Mouse (Mus musculus) heart, postnatal 14 days (tissue): ENCODE measurements around the gene Uroc1. TPM values are rescaled to one million over a fixed set of nuclear protein-coding genes. Genes with fewer than 3 reads are reported as not detected.

ENCODE experiments used
- DNase-seq, 2 experiments: peaks; one replicate each; pipeline ENCODE4 v3.0.0; 2021 to 2022
- intact Hi-C: fragments of 180-260 bp; cut with DNase I; formaldehyde crosslinking; loops from one replicate; pipeline ENCODE4 v1.15.1; 2025
- total RNA-seq, 2 experiments: library from RNA; stranded (reverse); gene quantifications; 2 replicates each; pipeline ENCODE4 v1.2.3; 2021

The Uroc1 gene
- total RNA-seq, 2 experiments from 2014 or later, result not detected

DNA sequence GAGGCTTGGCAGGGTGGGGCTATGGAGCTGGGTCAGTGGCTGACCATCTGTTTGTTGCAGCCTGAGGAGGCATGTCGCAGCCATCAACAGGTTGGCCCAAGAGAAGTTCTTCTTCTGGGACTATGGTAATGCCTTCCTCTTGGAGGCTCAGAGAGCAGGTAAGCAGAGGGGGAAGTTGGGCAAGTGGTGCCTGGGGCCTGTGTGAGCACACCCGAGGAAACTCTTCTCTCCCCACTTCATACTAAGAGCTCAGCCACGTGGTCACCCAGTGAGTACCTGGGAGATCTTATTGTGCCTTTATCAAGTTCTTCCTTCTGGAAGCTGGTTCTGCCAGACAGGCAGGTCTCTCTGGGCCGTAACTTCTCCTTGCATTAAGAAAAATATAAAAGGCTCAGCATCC is 14.1 kb downstream of the Uroc1 start:
- no peak for DNase-seq
- intact Hi-C loops, result no loop called here

DNA sequence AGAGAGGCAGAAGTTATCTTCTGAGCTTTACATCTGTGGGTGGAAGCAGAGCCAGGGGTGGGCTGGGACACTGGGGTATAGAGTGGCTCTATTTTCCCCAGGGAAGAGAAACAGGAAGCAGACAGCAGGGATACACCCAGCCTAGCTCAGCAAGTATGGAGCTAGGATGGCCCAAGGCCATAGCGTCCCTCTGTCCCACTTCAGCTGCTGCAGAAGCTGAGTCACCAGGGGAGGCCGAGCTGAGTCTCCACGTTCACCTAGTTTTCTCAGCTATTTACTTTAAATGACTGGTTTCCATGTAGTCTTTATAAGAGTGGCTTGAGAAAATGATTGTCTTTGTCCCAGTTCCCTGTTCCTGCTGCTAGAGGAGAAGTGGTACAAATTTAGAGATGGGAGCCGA is 15.4 kb downstream of the Uroc1 start:
- intact Hi-C loops, result no loop called here
- DNase-seq, result no peak

GRCm38 (mm10) chr6:90350011-90350410 is 16.9 kb downstream of the Uroc1 start:
- intact Hi-C loops, result no loop called here
- DNase-seq, result no peak

- intact Hi-C loops, result no loop called here
- no peak for DNase-seq
Observed at GRCm38 (mm10) chr6:90358142-90358541, 25.1 kb downstream of the Uroc1 start.

DNA sequence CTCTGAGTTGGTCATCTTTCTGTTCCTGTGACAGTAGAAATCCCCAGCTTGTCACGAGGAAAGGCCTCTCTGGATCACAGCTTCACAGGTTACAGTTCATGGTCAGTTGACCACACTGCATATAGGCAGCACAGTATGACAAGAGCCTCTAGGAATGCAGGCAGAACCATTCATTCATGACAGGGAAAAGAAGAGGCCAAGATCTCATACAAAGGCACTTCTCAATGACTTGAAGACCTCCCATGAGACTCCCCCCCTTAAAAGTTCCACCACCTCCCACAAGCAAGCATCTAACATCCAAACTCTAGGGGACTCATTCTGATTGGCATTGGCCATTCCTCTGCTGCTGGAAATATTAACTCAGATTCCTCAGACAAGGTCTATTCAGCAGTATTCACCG is 26.4 kb downstream of the Uroc1 start:
- no peak for DNase-seq
- intact Hi-C loops, result no loop called here

GRCm38 (mm10) chr6:90360024-90360781 is 27.1 kb downstream of the Uroc1 start:
- intact Hi-C loops, result no loop called here
- peak; percentile 59 to 62 for DNase-seq

- intact Hi-C loops, result no loop called here
- peak in 1 of 2 experiments; percentile 25 for DNase-seq
Observed at GRCm38 (mm10) chr6:90360922-90361614, 28.0 kb downstream of the Uroc1 start.

DNA sequence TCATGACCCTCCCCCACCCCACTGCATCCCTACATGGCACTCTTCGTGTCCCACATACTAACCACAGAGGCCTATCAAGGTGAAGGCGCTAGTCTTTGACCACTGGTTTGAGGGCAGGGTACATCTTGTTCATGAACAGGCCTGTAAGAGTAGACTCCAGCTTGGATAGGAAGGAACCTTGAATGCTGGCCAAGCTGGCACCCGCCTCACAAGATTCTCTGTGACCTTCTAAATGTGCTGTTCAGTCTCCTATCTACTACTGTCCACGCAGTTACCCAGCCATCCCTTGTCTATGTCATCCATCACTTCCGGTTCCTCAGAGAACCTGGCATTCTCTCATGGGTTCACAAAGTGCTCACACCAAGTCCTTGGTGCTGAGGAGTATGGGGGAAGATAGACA is 30.2 kb downstream of the Uroc1 start:
- intact Hi-C loops, result no loop called here

GRCm38 (mm10) chr6:90368976-90369724 is 36.1 kb downstream of the Uroc1 start, which contains the start of gene Zxdc:
TSS of gene Zxdc (plus strand) at chr6:90369492.
- intact Hi-C loops, result no loop called here
- peak; percentile 99 to 100 for DNase-seq

More for the DNA sequence above, 30.2 kb downstream of the Uroc1 start:
- DNase-seq, result no peak

- peak; percentile 33 to 40 for DNase-seq
- intact Hi-C loops, result no loop called here
Observed at GRCm38 (mm10) chr6:90369725-90370553, 36.9 kb downstream of the Uroc1 start.

- no peak for DNase-seq
- intact Hi-C loops, result no loop called here
Observed at GRCm38 (mm10) chr6:90374647-90375046, 41.6 kb downstream of the Uroc1 start.

DNA sequence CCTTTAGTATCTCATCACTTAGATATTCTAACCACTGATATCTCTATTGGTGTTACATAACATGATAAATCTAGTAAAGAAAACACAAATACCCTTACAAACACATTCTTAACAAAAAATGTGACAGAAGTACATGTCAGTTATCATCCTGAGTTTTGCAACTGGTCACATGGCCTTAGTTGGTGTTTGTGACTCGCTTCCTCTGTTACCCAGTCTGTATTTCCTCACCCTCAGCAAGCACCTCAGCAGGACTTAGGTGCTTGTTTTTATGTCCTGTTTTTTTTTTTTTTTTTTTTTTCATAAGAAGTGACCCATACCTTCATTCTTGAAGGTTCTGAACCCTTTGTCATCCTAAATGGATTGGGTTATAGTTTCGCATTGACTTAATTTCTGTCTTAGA is 44.6 kb downstream of the Uroc1 start:
- DNase-seq, result no peak
- intact Hi-C loops, result no loop called here

GRCm38 (mm10) chr6:90381465-90381864 is 48.4 kb downstream of the Uroc1 start:
- intact Hi-C loops, result no loop called here
- no peak for DNase-seq

- intact Hi-C loops, result no loop called here
Observed at GRCm38 (mm10) chr6:90390629-90391028, 57.5 kb downstream of the Uroc1 start.

DNA sequence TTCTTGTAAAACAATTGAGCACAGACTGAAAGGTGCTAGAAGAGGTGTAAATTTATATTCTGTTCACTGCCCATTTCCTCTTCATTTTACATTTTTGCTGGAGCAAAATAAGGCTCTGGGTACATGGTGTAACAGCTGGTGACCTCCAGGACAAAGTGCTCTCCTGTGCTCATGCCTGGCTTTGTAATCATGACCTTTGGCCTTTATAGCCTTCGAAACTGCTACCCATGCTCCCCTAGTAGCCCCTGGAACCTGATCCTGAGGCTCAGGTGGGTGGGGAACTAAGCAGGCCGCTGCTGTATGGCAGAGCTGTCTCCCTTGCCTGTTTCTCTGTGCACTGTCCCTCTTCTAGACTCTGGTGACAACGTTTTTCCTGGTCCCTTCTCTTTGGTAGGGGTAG is 60.9 kb downstream of the Uroc1 start:
- intact Hi-C loops, result no loop called here
- no peak for DNase-seq

More at GRCm38 (mm10) chr6:90390629-90391028, 57.5 kb downstream of the Uroc1 start:
- DNase-seq, result no peak

GRCm38 (mm10) chr6:90395751-90396150 is 62.7 kb downstream of the Uroc1 start:
- intact Hi-C loops, result no loop called here
- no peak for DNase-seq

DNA sequence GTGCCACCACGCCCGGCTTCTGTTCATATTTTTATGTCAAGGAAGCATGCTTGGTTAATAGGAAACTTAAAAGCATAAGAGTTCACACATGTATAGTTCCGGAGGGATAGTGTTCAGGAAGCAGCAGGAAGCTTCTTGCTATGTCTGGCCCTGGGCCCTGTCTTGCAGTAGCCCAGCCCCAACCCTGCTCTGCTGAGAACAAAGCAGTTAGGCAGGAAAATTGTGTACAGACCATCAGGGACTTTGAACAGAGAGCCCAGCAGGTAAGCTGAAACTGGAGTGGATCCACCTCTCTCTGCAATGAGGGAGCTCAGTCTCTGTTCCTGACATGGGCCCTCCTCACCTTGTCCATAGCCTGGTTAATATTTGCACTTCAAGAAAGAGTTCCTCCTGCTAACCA is 64.2 kb downstream of the Uroc1 start:
- intact Hi-C loops, result no loop called here
- DNase-seq, result no peak

DNA sequence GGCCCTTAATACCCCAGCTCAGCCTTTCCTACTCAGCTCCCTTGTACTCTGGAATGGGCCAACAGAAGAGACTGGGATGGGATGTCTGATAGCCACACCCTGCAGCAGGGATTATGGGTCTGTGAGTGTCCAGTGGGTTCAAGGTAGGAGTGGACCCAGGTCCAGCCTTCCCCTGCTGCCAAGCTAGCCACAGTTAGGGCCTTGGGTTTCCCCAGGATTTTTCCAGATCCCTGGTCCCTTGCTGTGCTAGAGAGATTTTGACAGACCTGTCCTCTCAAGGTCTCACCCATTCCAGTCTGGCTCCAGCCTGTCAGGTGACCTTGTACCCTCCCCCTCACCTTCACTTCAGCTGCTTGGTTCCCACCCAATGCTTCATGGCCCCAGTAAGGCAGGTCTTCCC is 75.5 kb downstream of the Uroc1 start:
- no peak for DNase-seq
- intact Hi-C loops, result no loop called here

DNA sequence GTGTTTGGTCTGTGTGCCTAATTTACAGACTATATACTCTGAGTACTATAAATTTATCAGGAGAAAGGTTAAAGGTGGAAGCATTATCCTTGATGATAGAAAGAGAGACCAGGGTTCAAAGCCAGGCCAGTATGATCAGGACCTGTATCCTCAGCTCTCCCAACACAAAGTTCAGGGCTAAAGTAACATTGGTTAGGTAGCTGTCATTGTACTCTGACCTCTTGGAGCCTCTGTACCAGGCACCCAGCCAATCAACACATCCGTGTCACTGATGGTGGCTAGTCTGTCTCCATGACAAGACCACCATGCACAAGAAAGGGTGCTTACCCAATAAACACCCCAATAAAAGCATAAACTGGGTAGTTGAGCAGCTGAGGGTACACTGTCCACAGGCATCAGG is 77.9 kb downstream of the Uroc1 start:
- intact Hi-C loops, result no loop called here
- no peak for DNase-seq

DNA sequence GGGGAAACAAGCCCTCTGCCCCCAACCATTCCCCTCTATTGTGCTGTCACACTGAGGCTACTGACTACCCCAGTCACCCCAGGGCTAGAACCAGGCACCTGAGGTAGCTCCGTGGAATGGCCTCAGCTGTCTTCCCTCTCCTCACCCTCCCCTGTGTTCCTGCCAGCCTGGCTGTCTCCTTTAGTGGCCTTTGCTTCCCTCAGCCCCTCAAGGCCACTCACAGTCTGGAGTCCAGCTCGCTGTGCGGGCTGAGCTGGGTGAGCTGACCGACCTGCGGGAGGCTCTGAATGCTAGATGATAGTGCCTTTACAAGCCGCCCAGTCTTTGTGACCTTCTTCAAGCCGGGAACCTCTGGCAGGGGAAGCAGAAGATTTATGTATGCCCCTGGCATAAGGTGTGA is 78.8 kb downstream of the Uroc1 start:
- intact Hi-C loops, result no loop called here
- DNase-seq, result no peak
